Mouse (Mus musculus) limb, embryonic 13.5 days (tissue): ENCODE measurements around the gene B4galnt3. TPM values are rescaled to one million over a fixed set of nuclear protein-coding genes. Genes with fewer than 3 reads are reported as not detected.

Experiments used
- ATAC-seq: fragments of 200-750 bp; cut with Nextera tagmentation; 2 replicates; pipeline ENCODE4 v1.8.0; 2017; ENCODE audit warnings: low read depth, moderate number of reproducible peaks, moderate TSS enrichment; ENCODE audit not compliant: low FRiP score
- H3K27ac ChIP-seq: fragments of 300-500 bp; sonication (generic); 2 replicates; pipeline ENCODE4 v1.5.1; 2015; ENCODE audit warnings: inconsistent platforms, mild to moderate bottlenecking, moderate library complexity
- H3K27me3 ChIP-seq: fragments of 300-500 bp; sonication (generic); 2 replicates; pipeline ENCODE4 v1.6.1; 2015; ENCODE audit warnings: mild to moderate bottlenecking, inconsistent platforms
- H3K36me3 ChIP-seq: fragments of 300-500 bp; sonication (generic); 2 replicates; pipeline ENCODE4 v1.6.1; 2015; ENCODE audit warnings: inconsistent platforms, mild to moderate bottlenecking, moderate library complexity
- H3K4me1 ChIP-seq: fragments of 300-500 bp; sonication (generic); 2 replicates; pipeline ENCODE4 v1.6.1; 2015; ENCODE audit warnings: inconsistent platforms
- H3K4me2 ChIP-seq: fragments of 300-500 bp; sonication (generic); replicated peaks from 2 replicates; pipeline ENCODE4 v1.6.1; 2015; ENCODE audit warnings: inconsistent platforms, mild to moderate bottlenecking, moderate library complexity
- H3K4me3 ChIP-seq: fragments of 300-500 bp; sonication (generic); 2 replicates; pipeline ENCODE4 v1.5.1; 2015; ENCODE audit warnings: moderate library complexity, mild to moderate bottlenecking, inconsistent platforms
- H3K9ac ChIP-seq: fragments of 300-500 bp; sonication (generic); 2 replicates; pipeline ENCODE4 v1.6.1; 2015; ENCODE audit warnings: mild to moderate bottlenecking, inconsistent platforms
- H3K9me3 ChIP-seq: fragments of 300-500 bp; sonication (generic); 2 replicates; pipeline ENCODE4 v1.6.1; 2016; ENCODE audit warnings: inconsistent platforms
- WGBS: fragments of 180-500 bp; shearing (Covaris S2); methylation state at CpG from one replicate; pipeline ENCODE4 v1.1.7; 2015; 5-methylcytosine and 5-hydroxymethylcytosine counted together
- polyA plus RNA-seq: library from polyadenylated mRNA; unstranded; fragments of >200 nt; fragmentation: Nextera tagmentation; extraction: Ambion mirVana; gene quantifications from 2 replicates; pipeline ENCODE4 v1.2.1, GENCODE M21; 2015

The B4galnt3 gene
- polyA plus RNA-seq, 1 experiment from 2014 or later, result 0.80 TPM

- Histone ChIP-seq H3K4me3 (no peak overlapping the region), H3K9me3 (no peaks in the 10 kb centered on the region), H3K27me3 (no peaks in the 10 kb centered on the region), H3K9ac (no peak overlapping the region), H3K27ac (no peak overlapping the region), H3K4me2 (no peak overlapping the region), H3K4me1 (no peaks in the 10 kb centered on the region), H3K36me3 (no peaks in the 10 kb centered on the region)
- 74% methylated on average over 8 of the region's 8 CpGs for WGBS
- ATAC-seq, result no peak
Measured at GRCm38 (mm10) chr6:120242530-120242929, 51.8 kb downstream of the B4galnt3 start.

DNA sequence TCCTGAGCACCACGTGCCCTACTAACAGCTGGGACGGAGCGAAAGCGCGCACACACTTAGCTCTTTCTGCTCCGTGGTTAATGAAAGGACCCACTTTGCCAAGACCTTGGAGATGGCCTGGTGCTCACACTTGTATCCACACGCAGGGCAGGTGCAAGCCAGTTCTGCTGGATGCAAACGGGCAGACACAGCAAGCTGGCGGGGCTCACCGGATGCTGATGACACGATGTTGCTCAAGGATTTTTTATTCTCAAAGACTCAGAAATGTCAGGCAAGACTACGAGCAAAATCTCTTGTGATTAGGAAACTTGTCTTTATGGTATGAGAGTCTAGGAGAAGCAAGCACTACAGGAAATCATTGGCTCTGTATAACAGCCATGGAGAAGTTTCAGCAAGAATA, 52.9 kb downstream of the B4galnt3 start:
- 88% methylated on average over 12 of the region's 12 CpGs for WGBS
- H3K27ac ChIP-seq, result no peak overlapping the region
- no peaks in the 10 kb centered on the region for H3K27me3 ChIP-seq
- H3K36me3 ChIP-seq, result no peaks in the 10 kb centered on the region
- H3K4me3 ChIP-seq, result no peak overlapping the region
- no peak for ATAC-seq
- no peaks in the 10 kb centered on the region for H3K4me1 ChIP-seq
- no peaks in the 10 kb centered on the region for H3K9me3 ChIP-seq
- no peak overlapping the region for H3K9ac ChIP-seq
- no peak overlapping the region for H3K4me2 ChIP-seq

GRCm38 (mm10) chr6:120240461-120240860, 53.9 kb downstream of the B4galnt3 start:
- H3K36me3 ChIP-seq, result no peaks in the 10 kb centered on the region
- H3K27ac ChIP-seq, result no peak overlapping the region
- H3K4me1 ChIP-seq, result no peaks in the 10 kb centered on the region
- WGBS, result 75% methylated on average over 5 of the region's 5 CpGs
- no peak overlapping the region for H3K4me2 ChIP-seq
- no peaks in the 10 kb centered on the region for H3K9me3 ChIP-seq
- no peak for ATAC-seq
- H3K27me3 ChIP-seq, result no peaks in the 10 kb centered on the region
- no peak overlapping the region for H3K9ac ChIP-seq
- no peak overlapping the region for H3K4me3 ChIP-seq

DNA sequence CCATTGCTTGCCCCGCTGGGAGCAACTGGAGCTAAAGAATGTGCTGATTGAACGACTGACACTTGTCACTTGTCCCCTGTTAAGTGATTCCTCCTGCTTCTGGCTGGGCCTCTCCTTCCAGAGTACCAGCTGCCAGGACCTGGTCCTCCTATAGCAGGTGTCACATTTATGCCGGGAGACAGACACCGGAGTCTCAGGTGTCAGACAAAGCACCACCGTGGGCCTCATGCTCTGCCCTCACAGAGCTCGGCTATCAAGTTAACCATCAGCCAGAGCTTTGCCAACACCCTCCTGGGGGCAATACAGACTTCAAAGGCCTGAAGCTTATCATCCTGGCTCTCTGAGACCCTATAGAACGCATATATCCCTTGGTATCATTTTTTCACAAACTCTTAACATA, 58.5 kb downstream of the B4galnt3 start:
- ATAC-seq, result no peak
- Histone ChIP-seq H3K4me3 (no peak overlapping the region), H3K4me2 (no peak overlapping the region), H3K4me1 (no peaks in the 10 kb centered on the region), H3K27me3 (no peaks in the 10 kb centered on the region), H3K36me3 (no peaks in the 10 kb centered on the region), H3K9ac (no peak overlapping the region), H3K27ac (no peak overlapping the region), H3K9me3 (no peaks in the 10 kb centered on the region)
- WGBS, result 47% methylated on average over 7 of the region's 7 CpGs

DNA sequence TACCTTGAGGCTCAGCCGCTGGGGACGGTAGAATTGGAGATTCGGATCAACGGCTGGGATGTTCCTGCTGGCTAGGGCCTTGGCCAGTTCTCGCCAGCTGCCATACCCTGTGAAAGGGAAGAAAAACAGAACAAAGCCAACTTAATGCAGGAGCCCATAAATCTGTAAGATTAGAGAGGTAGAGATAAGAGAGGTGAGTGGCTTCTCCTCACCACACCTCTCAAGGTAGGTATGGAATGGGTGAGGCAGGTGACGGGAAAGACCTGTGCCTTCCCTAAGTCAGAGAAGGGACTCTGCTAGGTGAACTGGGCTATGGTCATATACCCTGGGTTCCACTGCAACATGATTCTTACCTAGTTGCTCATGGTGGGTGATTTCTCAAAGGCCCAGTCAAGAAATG, 61.5 kb downstream of the B4galnt3 start:
- WGBS, result 84% methylated on average over 6 of the region's 6 CpGs
- Histone ChIP-seq H3K9ac (no peak overlapping the region), H3K27ac (no peak overlapping the region), H3K36me3 (no peaks in the 10 kb centered on the region), H3K27me3 (no peaks in the 10 kb centered on the region), H3K4me2 (no peak overlapping the region), H3K4me3 (no peak overlapping the region), H3K4me1 (no peaks in the 10 kb centered on the region), H3K9me3 (no peaks in the 10 kb centered on the region)
- ATAC-seq, result no peak

DNA sequence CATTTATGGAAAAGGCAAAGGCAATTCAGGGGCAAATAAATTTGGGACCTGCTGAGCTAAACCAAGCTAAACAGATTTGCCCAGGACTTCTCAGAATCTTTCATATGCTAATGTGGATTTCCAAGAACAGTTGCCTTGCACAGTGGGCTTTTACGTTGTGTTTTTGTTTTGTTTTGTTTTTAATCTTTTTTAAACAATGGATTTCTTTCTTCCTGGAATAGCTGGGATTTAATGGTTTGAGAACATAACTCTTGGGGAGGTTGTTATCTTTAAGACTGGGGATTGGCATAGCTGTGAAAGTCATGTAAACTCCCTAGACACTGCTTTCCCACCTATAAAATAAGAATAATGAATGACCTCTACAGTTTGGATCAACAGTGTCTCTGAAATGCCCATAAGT, 63.9 kb downstream of the B4galnt3 start:
- Histone ChIP-seq H3K27me3 (no peaks in the 10 kb centered on the region), H3K9me3 (no peaks in the 10 kb centered on the region), H3K4me3 (no peak overlapping the region), H3K36me3 (no peaks in the 10 kb centered on the region), H3K27ac (no peak overlapping the region), H3K4me2 (no peak overlapping the region), H3K4me1 (peaks cover 2% of the 10 kb centered on the region; the same call in 1 of the 2 replicates), H3K9ac (no peak overlapping the region)
- WGBS, result 66% methylated on average over 1 of the region's 1 CpGs
- no peak for ATAC-seq

- Histone ChIP-seq H3K27me3 (no peaks in the 10 kb centered on the region), H3K9ac (no peak overlapping the region), H3K4me2 (no peak overlapping the region), H3K4me3 (no peak overlapping the region), H3K9me3 (no peaks in the 10 kb centered on the region), H3K27ac (no peak overlapping the region), H3K4me1 (peaks cover 2% of the 10 kb centered on the region; the same call in 1 of the 2 replicates), H3K36me3 (no peaks in the 10 kb centered on the region)
- 76% methylated on average over 7 of the region's 7 CpGs for WGBS
- no peak for ATAC-seq
Measured at GRCm38 (mm10) chr6:120229806-120230205, 64.6 kb downstream of the B4galnt3 start.

DNA sequence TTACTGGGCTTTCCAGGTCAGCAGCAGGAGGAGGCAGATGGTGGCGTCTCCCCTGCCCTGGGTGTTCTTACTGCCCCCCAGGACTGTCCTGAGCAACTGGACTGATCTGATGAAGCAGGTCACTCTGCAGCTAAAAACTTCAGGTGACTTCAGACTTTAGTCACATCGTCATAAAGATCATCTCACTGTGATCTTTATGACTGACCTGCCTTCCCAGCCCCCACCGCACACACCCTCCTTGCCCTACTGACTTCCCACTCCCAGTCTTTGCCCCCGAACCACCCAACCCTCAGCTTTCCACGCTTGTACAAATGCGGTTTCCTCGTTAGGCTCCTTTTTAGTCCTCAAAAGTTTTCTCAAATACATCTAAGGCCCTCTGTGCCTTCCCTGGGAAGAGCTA, 67.3 kb downstream of the B4galnt3 start:
- WGBS, result 79% methylated on average over 7 of the region's 7 CpGs
- Histone ChIP-seq H3K27ac (no peak overlapping the region), H3K9ac (no peak overlapping the region), H3K4me3 (no peak overlapping the region), H3K4me2 (no peak overlapping the region), H3K9me3 (no peaks in the 10 kb centered on the region), H3K36me3 (no peaks in the 10 kb centered on the region), H3K4me1 (peaks cover 2% of the 10 kb centered on the region; the same call in 1 of the 2 replicates), H3K27me3 (no peaks in the 10 kb centered on the region)
- no peak for ATAC-seq

GRCm38 (mm10) chr6:120225355-120225754, 69.0 kb downstream of the B4galnt3 start:
- no peak for ATAC-seq
- no peaks in the 10 kb centered on the region for H3K9me3 ChIP-seq
- no peaks in the 10 kb centered on the region for H3K36me3 ChIP-seq
- H3K4me2 ChIP-seq, result no peak overlapping the region
- H3K9ac ChIP-seq, result no peak overlapping the region
- H3K4me3 ChIP-seq, result no peak overlapping the region
- H3K4me1 ChIP-seq, result peaks cover 2% of the 10 kb centered on the region; the same call in 1 of the 2 replicates
- H3K27me3 ChIP-seq, result no peaks in the 10 kb centered on the region
- peak overlapping the region; percentile 3; the same call in 1 of the 2 replicates for H3K27ac ChIP-seq
- WGBS, result 65% methylated on average over 6 of the region's 6 CpGs

DNA sequence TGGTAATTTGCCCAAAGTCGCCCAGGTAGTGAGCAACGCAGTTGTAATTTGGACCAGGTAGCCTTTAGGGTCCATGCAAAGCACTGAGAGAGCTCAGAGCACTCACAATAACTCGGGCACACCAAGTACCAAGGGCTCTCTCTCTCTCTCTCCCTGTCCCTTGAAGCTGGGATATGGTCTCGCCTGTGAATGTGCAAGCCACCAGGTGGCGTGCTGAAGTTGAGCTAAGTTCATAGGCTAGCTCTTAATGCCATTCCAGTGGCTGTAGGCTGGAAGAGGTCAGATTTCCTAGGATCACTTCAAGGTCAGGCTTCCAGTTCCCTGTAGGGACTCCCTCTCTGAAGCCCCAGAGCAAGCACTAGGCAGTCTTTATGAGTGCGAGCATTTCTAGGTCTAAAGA, 71.7 kb downstream of the B4galnt3 start:
- Histone ChIP-seq H3K9ac (no peak overlapping the region), H3K36me3 (no peaks in the 10 kb centered on the region), H3K4me2 (no peak overlapping the region), H3K27me3 (no peaks in the 10 kb centered on the region), H3K27ac (no peak overlapping the region), H3K9me3 (no peaks in the 10 kb centered on the region), H3K4me1 (peaks cover 2% of the 10 kb centered on the region; the same call in 1 of the 2 replicates), H3K4me3 (no peak overlapping the region)
- ATAC-seq, result no peak
- WGBS, result 24% methylated on average over 6 of the region's 6 CpGs

GRCm38 (mm10) chr6:120219281-120219680, 75.1 kb downstream of the B4galnt3 start:
- ATAC-seq, result no peak
- no peak overlapping the region for H3K4me3 ChIP-seq
- H3K27ac ChIP-seq, result no peak overlapping the region
- no peaks in the 10 kb centered on the region for H3K36me3 ChIP-seq
- H3K27me3 ChIP-seq, result no peaks in the 10 kb centered on the region
- no peak overlapping the region for H3K4me2 ChIP-seq
- H3K9ac ChIP-seq, result no peak overlapping the region
- no peaks in the 10 kb centered on the region for H3K4me1 ChIP-seq
- no peaks in the 10 kb centered on the region for H3K9me3 ChIP-seq
- WGBS, result 65% methylated on average over 2 of the region's 2 CpGs

- 67% methylated on average over 1 of the region's 1 CpGs for WGBS
- Histone ChIP-seq H3K36me3 (no peaks in the 10 kb centered on the region), H3K27ac (no peak overlapping the region), H3K4me3 (no peak overlapping the region), H3K27me3 (no peaks in the 10 kb centered on the region), H3K9me3 (no peaks in the 10 kb centered on the region), H3K4me2 (no peak overlapping the region), H3K9ac (no peak overlapping the region), H3K4me1 (no peaks in the 10 kb centered on the region)
- no peak for ATAC-seq
Measured at GRCm38 (mm10) chr6:120216702-120217101, 77.7 kb downstream of the B4galnt3 start.

GRCm38 (mm10) chr6:120211536-120211935, 82.8 kb downstream of the B4galnt3 start:
- no peaks in the 10 kb centered on the region for H3K9me3 ChIP-seq
- H3K27me3 ChIP-seq, result no peaks in the 10 kb centered on the region
- H3K4me3 ChIP-seq, result no peak overlapping the region
- WGBS, result 79% methylated on average over 6 of the region's 6 CpGs
- H3K27ac ChIP-seq, result no peak overlapping the region
- no peak overlapping the region for H3K4me2 ChIP-seq
- no peak for ATAC-seq
- no peaks in the 10 kb centered on the region for H3K36me3 ChIP-seq
- no peaks in the 10 kb centered on the region for H3K4me1 ChIP-seq
- no peak overlapping the region for H3K9ac ChIP-seq
